Mouse (Mus musculus) liver, embryonic 15.5 days (tissue): Measurements from ENCODE around the gene Pik3cd. TPM values are rescaled to one million over a fixed set of nuclear protein-coding genes. Genes with fewer than 3 reads are reported as not detected.

Experiments used
- ATAC-seq: fragments of 200-750 bp; cut with Nextera tagmentation; 2 replicates; pipeline ENCODE4 v1.8.0; 2017; ENCODE audit warnings: moderate number of reproducible peaks, mild to moderate bottlenecking, moderate library complexity; ENCODE audit not compliant: insufficient read depth
- H3K27ac ChIP-seq: fragments of 300-500 bp; sonication (generic); replicated peaks from 2 replicates; pipeline ENCODE4 v1.5.1; 2015; ENCODE audit warnings: mild to moderate bottlenecking, inconsistent platforms
- H3K27me3 ChIP-seq: fragments of 300-500 bp; sonication (generic); 2 replicates; pipeline ENCODE4 v1.6.1; 2015; ENCODE audit warnings: mild to moderate bottlenecking, inconsistent platforms
- H3K36me3 ChIP-seq: fragments of 300-500 bp; sonication (generic); replicated peaks from 2 replicates; pipeline ENCODE4 v1.6.1; 2015; ENCODE audit warnings: moderate library complexity, mild to moderate bottlenecking, inconsistent platforms
- H3K4me1 ChIP-seq: fragments of 300-500 bp; sonication (generic); replicated peaks from 2 replicates; pipeline ENCODE4 v1.6.1; 2015; ENCODE audit warnings: inconsistent platforms
- H3K4me2 ChIP-seq: fragments of 300-500 bp; sonication (generic); 2 replicates; pipeline ENCODE4 v1.6.1; 2015; ENCODE audit warnings: moderate library complexity, mild to moderate bottlenecking, inconsistent platforms
- H3K4me3 ChIP-seq: fragments of 300-500 bp; sonication (generic); replicated peaks from 2 replicates; pipeline ENCODE4 v1.5.1; 2015; ENCODE audit warnings: mild to moderate bottlenecking, inconsistent platforms
- H3K9ac ChIP-seq: fragments of 300-500 bp; sonication (generic); 2 replicates; pipeline ENCODE4 v1.6.1; 2015; ENCODE audit warnings: moderate library complexity, mild to moderate bottlenecking, inconsistent platforms
- H3K9me3 ChIP-seq: fragments of 300-500 bp; sonication (generic); replicated peaks from 2 replicates; pipeline ENCODE4 v1.6.1; 2016; ENCODE audit warnings: inconsistent platforms
- WGBS: fragments of 180-500 bp; shearing (Covaris S2); methylation state at CpG from one replicate; pipeline ENCODE4 v1.1.7; 2015; ENCODE audit warnings: mixed read lengths; ENCODE audit not compliant: insufficient replicate concordance; 5-methylcytosine and 5-hydroxymethylcytosine counted together
- polyA plus RNA-seq: library from polyadenylated mRNA; unstranded; fragments of >200 nt; fragmentation: Nextera tagmentation; extraction: Ambion mirVana; gene quantifications from 2 replicates; pipeline ENCODE4 v1.2.1, GENCODE M21; 2015

Gene Pik3cd
- polyA plus RNA-seq, 1 experiment from 2014 or later: 7.3 TPM

DNA sequence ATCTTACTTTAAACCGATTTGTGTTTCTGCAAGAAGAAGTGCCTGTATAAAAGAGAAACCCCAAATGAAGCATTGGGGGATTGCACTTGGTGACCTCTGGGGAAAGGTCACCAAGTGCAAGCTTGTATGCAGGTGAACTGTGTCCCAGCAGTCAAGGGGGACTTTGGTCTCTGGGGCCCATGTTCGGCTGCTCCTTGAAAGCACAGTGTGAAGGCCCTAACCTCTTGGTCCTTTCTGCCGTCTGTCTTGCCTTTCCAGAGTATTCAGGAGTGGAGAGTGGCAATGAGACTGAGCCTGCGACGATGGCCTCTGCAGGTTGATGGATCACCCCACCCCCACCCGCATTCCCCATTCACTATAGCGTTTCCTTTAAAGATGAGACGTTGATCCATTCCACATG lies 61.0 kb downstream of the Pik3cd start:
- Histone ChIP-seq H3K9ac (no peak overlapping the region), H3K4me3 (no peak overlapping the region), H3K4me2 (no peak overlapping the region), H3K27ac (no peak overlapping the region), H3K4me1 (peaks cover 4% of the 10 kb centered on the region), H3K9me3 (no peaks in the 10 kb centered on the region), H3K36me3 (no peaks in the 10 kb centered on the region), H3K27me3 (no peaks in the 10 kb centered on the region)
- ATAC-seq: no peak
- 52% methylated on average over 8 of the region's 8 CpGs for WGBS

DNA sequence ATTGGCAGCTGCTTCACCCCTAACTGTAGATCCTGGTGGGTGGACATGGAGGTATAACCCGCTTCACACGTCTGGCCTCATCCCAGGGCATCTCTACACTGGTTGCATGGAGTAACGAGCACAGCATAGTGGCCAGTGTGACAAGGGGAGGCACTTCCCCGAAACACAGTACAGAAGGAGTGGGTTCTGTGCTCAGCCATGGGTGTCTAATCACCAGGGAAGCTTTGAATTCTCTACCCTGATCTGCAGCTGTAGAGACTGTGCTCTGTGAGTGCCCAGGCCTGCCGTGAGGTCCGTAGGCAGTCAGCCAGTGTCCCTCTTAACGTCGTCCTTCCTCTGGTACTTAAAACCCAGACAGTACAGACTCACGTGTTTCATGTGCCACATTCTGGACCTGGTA lies 61.5 kb downstream of the Pik3cd start:
- no peaks in the 10 kb centered on the region for H3K27me3 ChIP-seq
- H3K36me3 ChIP-seq: no peaks in the 10 kb centered on the region
- no peak for ATAC-seq
- H3K9me3 ChIP-seq: no peaks in the 10 kb centered on the region
- no peak overlapping the region for H3K27ac ChIP-seq
- 66% methylated on average over 9 of the region's 9 CpGs for WGBS
- no peak overlapping the region for H3K4me2 ChIP-seq
- no peak overlapping the region for H3K4me3 ChIP-seq
- no peak overlapping the region for H3K9ac ChIP-seq
- H3K4me1 ChIP-seq: peaks cover 4% of the 10 kb centered on the region

DNA sequence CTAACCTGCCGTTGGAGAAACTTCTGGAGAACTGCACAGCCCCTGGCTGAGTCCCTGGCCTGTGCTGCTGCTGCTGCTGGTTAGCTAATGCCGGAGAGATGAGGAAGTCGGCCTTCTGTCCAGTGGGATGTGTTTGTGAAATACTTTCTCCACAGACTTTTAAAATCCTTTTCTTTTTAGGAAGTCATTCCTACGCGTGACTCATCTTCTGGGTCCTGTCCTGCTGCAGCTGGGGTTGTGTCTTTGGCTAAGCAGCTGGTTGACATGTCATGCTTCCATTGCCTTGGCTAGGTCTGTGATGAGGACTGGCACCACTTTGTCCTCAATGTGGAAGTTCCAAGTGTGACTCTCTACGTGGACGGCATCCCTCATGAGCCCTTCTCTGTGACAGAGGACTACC lies 64.4 kb downstream of the Pik3cd start:
- ATAC-seq: no peak
- H3K9me3 ChIP-seq: no peaks in the 10 kb centered on the region

DNA sequence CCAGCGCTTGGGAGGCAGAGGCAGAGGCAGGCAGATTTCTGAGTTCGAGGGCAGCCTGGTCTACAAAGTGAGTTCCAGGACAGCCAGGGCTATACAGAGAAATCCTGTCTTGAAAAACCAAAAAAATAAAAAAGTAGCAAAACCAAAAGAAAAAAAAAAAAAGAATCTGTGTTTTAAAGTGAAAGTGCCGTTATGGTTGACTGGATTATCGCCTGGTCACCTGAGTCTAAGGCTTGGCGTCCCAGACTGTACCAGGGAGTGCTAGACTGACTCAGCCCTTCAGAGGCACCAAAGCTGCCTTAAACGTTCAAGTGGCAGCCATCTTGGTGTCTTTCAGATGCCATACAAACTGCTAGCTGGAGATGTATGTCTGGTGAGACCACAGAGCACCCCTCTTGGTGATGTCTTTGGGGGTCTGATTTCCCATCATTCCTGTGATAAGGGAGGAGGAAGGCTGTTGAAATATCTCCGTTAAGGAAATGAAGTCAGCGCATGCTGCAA lies 66.4 kb downstream of the Pik3cd start:
- ATAC-seq: no peak
- 69% methylated on average over 8 of the region's 8 CpGs for WGBS

More for the DNA sequence above, 64.4 kb downstream of the Pik3cd start:
- H3K27me3 ChIP-seq: no peaks in the 10 kb centered on the region
- no peak overlapping the region for H3K4me2 ChIP-seq
- H3K27ac ChIP-seq: no peak overlapping the region
- H3K36me3 ChIP-seq: no peaks in the 10 kb centered on the region
- 81% methylated on average over 7 of the region's 7 CpGs for WGBS
- no peak overlapping the region for H3K9ac ChIP-seq
- H3K4me1 ChIP-seq: peaks cover 15% of the 10 kb centered on the region
- H3K4me3 ChIP-seq: no peak overlapping the region

DNA sequence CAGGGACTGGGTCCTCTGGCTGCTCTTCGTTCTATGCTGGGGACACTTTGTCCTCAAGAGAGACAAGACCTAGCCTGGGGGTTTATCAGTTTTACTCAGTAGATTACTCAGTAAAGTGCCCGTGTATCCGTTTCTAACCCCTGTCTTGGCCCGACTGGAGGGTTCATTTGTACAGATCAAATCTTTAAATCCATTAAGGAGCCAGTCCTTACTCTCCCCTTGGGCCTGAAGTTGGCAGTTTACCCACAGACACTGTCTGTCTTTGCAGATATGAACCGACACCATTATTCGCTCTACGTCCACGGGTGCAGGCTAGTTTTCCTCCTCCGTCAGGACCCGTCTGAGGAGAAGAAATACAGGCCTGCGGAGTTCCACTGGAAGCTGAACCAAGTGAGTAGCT lies 67.4 kb downstream of the Pik3cd start:
- Histone ChIP-seq H3K9ac (no peak overlapping the region), H3K27ac (no peak overlapping the region), H3K36me3 (no peaks in the 10 kb centered on the region), H3K4me1 (peaks cover 22% of the 10 kb centered on the region), H3K4me3 (no peak overlapping the region), H3K27me3 (no peaks in the 10 kb centered on the region), H3K9me3 (no peaks in the 10 kb centered on the region), H3K4me2 (no peak overlapping the region)
- ATAC-seq: peak; percentile 14; the same call in 1 of the 2 replicates
- WGBS: 37% methylated on average over 11 of the region's 11 CpGs

More for the DNA sequence above, 66.4 kb downstream of the Pik3cd start:
- Histone ChIP-seq H3K9me3 (no peaks in the 10 kb centered on the region), H3K4me1 (peaks cover 22% of the 10 kb centered on the region), H3K4me2 (no peak overlapping the region), H3K4me3 (no peak overlapping the region), H3K9ac (no peak overlapping the region), H3K27ac (no peak overlapping the region), H3K27me3 (no peaks in the 10 kb centered on the region), H3K36me3 (no peaks in the 10 kb centered on the region)

DNA sequence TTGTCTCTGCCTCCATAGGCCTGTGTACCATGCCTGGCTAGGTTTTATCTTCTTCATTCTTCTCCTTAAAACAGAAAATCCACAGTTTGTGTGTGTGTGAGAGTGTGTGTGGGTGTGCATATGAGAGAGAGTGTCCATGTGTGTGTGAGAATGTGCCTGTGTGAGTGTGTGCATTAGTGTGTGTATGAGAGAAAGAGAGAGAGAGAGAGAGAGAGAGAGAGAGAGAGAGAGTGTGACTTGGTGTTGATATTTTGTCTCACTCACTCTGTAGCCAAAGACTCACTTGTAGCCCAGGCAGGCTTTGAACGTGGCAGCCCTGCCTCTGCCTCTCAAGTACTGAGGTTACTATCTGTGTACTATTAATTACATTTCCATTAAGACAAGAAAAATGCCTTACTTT lies 68.2 kb downstream of the Pik3cd start:
- Histone ChIP-seq H3K27ac (no peak overlapping the region), H3K4me2 (no peak overlapping the region), H3K9ac (no peak overlapping the region), H3K9me3 (no peaks in the 10 kb centered on the region), H3K4me3 (no peak overlapping the region), H3K36me3 (no peaks in the 10 kb centered on the region), H3K4me1 (peaks cover 22% of the 10 kb centered on the region), H3K27me3 (no peaks in the 10 kb centered on the region)
- no peak for ATAC-seq
- 32% methylated on average over 1 of the region's 1 CpGs for WGBS

DNA sequence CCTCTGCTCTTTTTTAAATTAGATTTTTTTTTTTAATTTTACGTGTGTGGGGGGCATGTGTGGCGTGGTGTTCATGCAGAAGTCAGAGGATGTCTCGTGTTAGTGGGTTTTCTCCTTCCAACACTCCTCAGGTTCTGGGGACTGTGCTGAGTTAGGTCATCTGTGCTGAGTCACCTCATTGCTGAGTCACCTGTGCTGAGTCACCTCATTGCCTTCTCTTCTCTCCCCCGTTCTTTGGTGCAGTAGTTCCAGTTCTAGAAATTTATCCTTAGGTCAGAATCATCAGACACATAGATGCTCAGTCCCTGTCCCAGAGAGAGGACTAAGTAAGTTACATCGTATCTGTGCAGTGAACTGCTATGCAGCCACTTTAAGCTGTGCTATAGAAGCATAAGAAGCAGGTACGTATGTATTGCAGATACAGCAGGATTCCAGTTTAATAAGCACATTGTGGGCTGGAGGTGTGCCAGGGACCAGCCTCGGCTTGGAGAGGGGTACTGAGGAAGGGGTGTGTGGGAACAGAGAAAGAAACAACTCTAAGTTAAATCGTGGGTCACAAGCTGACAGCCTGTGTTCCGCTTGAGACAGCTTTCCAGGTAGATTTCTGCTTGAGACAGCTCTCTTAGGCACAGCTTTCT lies 69.6 kb downstream of the Pik3cd start:
- H3K27ac ChIP-seq: peak overlapping the region; percentile 79
- peak; percentile 82 for ATAC-seq
- 55% methylated on average over 9 of the region's 9 CpGs for WGBS
- H3K27me3 ChIP-seq: no peaks in the 10 kb centered on the region
- H3K9me3 ChIP-seq: no peaks in the 10 kb centered on the region
- peaks cover 22% of the 10 kb centered on the region for H3K4me1 ChIP-seq
- H3K9ac ChIP-seq: no peak overlapping the region
- no peak overlapping the region for H3K4me3 ChIP-seq
- H3K36me3 ChIP-seq: no peaks in the 10 kb centered on the region
- H3K4me2 ChIP-seq: peak overlapping the region; percentile 23; the same call in 1 of the 2 replicates

DNA sequence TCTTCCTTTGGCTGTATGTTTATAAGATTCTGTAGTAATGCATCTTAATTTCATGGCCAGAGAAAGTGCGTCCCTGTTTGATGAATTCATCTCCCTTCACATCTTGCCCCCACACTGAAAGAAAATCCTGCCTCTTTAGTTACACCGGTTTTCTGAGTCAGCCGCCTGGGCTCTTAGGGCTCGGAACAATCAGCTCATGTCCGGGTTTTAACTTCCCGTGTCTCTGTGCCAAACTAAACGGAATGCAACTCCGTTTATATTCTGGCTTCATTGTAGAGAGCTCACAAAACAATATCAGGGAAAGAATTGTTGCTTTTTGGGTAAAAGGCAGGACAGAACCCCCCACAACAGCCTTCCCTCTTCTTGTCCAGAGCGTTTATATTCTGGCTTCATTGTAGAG lies 73.6 kb downstream of the Pik3cd start:
- Histone ChIP-seq H3K4me3 (no peak overlapping the region), H3K9me3 (no peaks in the 10 kb centered on the region), H3K4me2 (no peak overlapping the region), H3K9ac (no peak overlapping the region), H3K4me1 (peaks cover 18% of the 10 kb centered on the region), H3K36me3 (no peaks in the 10 kb centered on the region), H3K27me3 (no peaks in the 10 kb centered on the region), H3K27ac (no peak overlapping the region)
- 71% methylated on average over 9 of the region's 9 CpGs for WGBS
- ATAC-seq: no peak

DNA sequence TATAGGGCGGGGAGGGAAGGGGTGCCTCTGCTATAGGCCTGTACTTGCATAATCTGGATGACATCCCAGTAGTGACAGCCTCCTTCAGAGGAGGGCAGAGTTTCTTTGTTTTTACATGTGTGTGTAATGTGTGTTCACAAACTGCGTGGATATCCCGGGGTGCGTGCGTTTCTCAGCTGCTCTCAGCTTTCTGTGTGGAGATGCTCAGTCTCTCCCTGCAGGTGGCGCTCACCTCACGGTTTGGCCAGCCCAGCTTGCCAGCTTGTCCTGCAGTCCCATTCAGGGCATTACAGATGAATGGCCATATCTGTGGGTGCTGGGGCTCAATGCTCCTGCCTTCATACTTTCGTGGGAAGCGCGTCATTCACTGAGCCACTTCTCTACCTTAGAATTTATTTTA lies 74.0 kb downstream of the Pik3cd start:
- H3K27ac ChIP-seq: no peak overlapping the region
- H3K4me1 ChIP-seq: peaks cover 14% of the 10 kb centered on the region
- WGBS: 47% methylated on average over 10 of the region's 10 CpGs
- H3K27me3 ChIP-seq: no peaks in the 10 kb centered on the region
- no peak for ATAC-seq
- no peak overlapping the region for H3K4me2 ChIP-seq
- no peak overlapping the region for H3K4me3 ChIP-seq
- no peak overlapping the region for H3K9ac ChIP-seq
- H3K9me3 ChIP-seq: no peaks in the 10 kb centered on the region
- no peaks in the 10 kb centered on the region for H3K36me3 ChIP-seq

DNA sequence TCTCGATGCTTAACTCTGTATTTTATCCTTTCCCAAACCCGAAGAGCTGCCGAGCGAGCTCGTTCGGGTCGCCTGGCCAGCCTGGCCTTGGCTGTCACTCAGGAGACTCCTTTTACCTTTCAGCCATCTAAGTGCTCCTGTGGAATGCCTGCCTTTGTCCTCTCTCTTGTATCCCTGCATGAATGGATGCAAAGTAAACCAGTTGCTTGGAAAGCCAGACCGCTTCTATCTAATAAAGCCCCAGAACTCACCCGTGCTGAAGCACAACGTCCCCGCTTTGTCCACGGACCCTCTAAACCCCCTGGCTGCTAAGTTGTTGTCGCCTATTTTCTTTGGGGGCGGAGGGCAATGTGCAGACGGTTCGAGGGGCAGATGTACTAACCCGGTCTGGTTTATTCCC lies 75.6 kb downstream of the Pik3cd start:
- Histone ChIP-seq H3K27me3 (no peaks in the 10 kb centered on the region), H3K27ac (no peak overlapping the region), H3K4me3 (no peak overlapping the region), H3K4me1 (no peaks in the 10 kb centered on the region), H3K9me3 (no peaks in the 10 kb centered on the region), H3K9ac (no peak overlapping the region), H3K36me3 (no peaks in the 10 kb centered on the region), H3K4me2 (no peak overlapping the region)
- 78% methylated on average over 17 of the region's 17 CpGs for WGBS
- no peak for ATAC-seq

DNA sequence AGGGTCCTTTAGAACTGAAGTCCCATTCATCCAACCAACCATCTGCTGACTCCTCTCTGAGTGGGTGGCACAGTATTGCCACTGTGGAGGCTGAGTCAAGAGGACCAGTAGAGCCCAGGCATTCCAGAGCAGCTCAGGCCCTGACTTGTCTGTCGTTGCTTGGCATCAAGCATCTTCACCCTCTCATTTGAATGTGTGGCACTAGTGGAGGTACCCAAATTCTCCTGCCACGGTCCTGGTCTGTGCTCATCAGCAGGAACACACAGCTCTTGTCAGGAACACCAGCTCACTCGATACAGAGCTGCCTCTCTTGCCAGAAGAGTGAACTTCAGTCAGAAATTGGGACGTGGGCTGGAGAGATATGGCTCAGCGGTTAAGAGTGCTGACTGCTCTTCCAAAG lies 78.7 kb downstream of the Pik3cd start:
- 71% methylated on average over 5 of the region's 5 CpGs for WGBS
- H3K36me3 ChIP-seq: no peaks in the 10 kb centered on the region
- no peaks in the 10 kb centered on the region for H3K4me1 ChIP-seq
- no peaks in the 10 kb centered on the region for H3K9me3 ChIP-seq
- no peaks in the 10 kb centered on the region for H3K27me3 ChIP-seq
- H3K4me2 ChIP-seq: no peak overlapping the region
- no peak for ATAC-seq
- H3K9ac ChIP-seq: no peak overlapping the region
- H3K27ac ChIP-seq: no peak overlapping the region
- no peak overlapping the region for H3K4me3 ChIP-seq

DNA sequence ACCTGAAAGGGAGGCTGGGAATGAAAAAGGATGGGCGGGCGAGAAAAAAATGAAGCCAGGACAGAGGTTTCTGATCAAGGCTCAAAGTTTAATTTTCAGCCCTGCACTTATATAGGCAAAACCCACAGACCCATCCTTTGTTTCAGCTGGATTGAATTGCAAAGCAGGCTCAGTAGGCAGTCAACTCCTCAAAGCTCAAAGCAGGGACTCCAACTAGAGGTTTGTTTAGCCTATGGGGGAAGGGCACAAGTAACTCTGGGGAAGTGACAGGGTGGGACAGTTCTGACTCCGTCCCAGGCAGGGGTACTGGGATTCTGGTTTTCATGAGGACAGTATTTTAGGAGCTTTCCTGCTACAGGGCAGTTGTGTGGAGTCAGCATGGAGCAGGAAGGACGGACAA lies 81.1 kb downstream of the Pik3cd start:
- no peak overlapping the region for H3K27ac ChIP-seq
- no peaks in the 10 kb centered on the region for H3K9me3 ChIP-seq
- no peaks in the 10 kb centered on the region for H3K4me1 ChIP-seq
- WGBS: 46% methylated on average over 4 of the region's 4 CpGs
- no peak overlapping the region for H3K4me3 ChIP-seq
- no peaks in the 10 kb centered on the region for H3K27me3 ChIP-seq
- H3K9ac ChIP-seq: no peak overlapping the region
- no peaks in the 10 kb centered on the region for H3K36me3 ChIP-seq
- no peak overlapping the region for H3K4me2 ChIP-seq
- no peak for ATAC-seq
